Mouse (Mus musculus): Measurements from ENCODE around the gene Foxk1.
A peak's percentile ranks its signal among the peaks of the same experiment; 100 is the strongest.

Gene Foxk1

DNA sequence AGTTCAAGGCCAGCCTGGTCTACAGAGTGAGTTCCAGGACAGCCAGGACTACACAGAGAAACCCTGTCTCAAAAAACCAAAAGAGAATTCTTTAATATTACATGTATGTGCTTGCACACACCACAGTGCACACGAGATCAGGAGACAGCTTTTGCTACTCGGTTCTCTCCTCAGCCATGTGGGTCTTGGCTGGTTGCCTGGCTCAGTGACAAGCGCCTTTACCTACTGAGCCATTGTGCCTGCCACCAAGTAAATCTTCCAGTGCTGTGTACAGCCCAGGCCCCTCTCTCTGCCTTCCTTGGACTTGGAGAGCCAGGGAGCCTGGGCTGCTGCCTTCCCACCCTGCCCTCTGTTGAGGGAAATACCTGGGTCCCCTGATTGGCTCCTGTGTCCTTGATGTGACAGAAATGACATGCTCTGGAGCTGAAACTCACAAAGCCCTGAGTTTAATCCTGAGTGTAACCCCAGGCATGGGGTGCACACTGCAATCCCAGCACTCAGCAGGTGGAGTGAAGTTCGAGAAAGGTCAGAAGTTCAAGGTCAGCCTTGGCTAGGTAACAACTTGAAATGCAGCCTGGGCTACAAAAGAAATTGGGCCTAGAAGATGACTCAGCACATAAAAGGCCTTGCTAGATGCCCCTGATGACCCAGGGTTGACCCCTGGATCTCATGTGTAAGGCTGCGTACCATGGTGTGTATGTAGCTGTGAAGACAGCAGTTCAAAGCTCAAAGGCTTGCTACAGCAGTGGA is 76.7 kb downstream of the Foxk1 start:
- no peak for DNase-seq (ENCODE audit: low spot score in 2 of 2)

DNA sequence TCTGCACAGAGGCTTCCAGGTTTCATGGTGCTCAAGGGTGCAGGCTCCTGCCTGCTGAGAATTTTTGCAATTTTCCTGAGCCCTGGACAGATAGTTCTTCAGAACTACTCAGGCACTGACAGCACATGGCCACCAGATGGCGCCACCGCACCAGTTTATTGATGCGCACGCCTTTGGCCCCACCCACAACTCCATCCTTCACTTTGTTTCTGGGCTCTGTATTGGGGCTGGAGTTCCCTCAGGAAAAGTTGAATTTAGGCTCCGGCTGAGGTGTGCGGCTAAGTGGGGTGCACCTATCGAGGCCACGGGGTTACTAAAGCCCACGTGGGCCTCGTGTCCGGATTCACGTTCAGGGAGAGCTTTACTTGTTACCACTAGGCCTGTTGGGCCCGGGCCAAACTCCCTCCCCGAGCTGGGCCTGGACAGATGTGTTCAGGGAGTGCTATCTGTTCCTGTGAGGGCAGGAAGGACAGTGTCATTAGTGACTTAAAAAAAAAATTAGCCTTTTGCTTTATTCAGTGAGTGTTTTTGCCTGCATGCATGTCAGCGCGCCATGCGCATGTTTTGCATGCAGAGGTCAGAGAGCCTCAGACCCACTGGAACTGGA is 77.6 kb downstream of the Foxk1 start:
- DNase-seq (ENCODE audit: low spot score in 2 of 2), result peak; percentile 72 to 79

DNA sequence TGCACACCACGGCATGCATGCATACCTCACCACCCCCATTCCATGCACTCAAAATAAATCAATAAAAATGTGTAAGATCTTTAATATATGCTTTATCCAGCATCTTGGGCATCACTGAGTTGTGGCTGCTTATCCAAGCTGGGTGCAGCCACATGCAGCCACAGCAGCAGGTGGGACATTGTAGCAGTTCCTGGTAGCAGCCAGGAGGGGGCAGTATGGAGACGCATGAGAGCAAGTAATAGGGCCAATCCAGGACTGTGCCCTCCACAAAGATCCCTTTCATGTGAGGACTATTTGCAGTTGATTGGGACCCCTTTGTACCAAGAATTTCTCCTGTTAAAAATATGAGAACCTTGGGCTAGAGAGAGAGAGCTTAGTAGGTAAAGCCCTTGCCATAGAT is 81.2 kb downstream of the Foxk1 start:
- no peak for DNase-seq (ENCODE audit: low spot score in 2 of 2)

DNA sequence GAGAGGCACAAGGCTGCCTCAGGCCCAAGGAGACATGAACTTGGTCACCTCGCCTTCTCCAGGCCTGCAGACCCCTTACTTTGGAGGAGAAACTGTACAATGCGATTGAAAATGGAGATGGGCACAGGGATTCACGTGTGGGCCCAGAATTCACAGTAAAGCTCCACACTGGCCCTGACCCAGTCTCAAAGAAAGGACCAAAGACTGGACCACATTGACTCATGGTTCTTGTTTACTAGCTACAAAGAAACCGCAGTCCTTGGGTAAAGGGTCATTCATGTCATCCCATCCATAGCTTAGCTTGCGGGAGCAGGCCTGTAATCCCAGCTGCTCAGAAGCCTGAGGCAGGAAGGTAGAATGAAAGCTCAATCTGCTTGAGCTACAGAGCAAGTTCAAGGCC is 82.3 kb downstream of the Foxk1 start:
- DNase-seq (ENCODE audit: low spot score in 2 of 2), result no peak

DNA sequence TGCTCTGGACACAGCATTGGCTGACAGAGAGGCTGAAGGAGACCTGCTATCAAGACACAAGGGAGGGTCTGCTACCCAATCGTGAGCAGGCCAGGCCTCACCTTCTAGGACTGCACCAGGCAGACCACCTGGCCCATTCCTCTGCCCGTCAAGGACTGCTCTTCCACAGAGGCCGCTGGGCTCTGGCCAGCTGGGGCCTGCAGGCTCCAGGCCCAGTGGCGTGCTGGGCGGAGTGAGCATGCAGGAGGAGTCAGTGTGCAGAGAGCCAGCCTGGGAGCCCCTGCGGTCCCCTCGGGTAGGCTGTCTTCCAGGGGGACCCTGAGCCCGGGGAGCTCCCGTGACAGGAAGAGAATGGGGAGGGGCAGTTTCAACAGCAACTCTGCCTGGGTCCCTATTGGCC is 85.4 kb downstream of the Foxk1 start:
- no peak for DNase-seq (ENCODE audit: low spot score in 2 of 2)

DNA sequence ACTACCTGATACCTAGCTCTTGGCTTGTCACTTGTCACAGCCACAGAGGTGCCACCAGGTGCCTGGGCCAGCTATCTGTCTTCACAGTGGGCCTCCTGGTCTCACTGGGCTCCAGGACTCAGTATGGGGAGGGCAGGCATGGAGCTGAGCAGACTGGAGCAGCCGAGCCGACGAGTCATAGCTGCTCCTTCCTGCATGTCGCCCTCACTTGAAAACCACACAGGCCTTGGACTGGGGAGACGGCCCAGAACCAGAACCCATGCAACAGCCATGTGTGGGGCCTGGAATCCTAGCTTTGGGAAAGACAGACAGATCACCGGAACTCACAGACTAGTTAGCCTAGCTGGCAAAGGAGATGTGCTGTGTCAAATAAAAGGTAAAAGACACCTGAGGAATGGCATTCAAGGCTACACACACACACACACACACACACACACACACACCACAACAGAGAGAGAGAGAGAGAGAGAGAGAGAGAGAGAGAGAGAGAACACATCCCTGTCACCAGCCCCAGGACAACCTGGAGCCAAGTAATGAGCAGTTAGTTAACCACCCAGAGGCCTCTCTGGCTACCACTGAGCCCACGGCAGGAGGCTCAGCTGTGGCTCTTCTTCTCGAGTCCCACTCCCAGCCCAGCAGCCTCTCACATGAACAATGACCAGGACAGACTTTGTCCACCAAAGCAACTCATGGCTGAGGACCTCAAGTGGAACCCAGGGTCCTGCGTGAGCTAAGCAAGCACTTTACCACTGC is 88.8 kb downstream of the Foxk1 start:
- no peak for DNase-seq (ENCODE audit: low spot score in 2 of 2)

DNA sequence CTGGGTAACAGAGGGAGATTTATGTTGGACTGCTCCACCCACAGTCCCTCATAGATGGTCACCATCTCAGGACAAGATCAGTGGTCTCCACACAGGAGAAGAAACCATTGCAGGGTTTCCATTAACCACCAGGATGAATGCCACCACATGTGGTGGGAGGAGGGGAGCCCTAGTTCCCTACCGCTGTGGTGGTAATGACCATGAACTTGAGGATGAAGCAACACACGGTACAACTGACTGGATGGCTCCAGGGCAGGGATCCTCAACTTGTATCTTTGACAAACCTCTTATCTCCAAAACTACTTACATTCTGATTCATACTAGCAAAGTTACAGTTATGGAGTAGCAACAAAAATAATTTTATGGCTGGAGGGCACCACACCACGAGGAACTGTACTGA is 92.0 kb downstream of the Foxk1 start:
- DNase-seq (ENCODE audit: low spot score in 2 of 2), result no peak

DNA sequence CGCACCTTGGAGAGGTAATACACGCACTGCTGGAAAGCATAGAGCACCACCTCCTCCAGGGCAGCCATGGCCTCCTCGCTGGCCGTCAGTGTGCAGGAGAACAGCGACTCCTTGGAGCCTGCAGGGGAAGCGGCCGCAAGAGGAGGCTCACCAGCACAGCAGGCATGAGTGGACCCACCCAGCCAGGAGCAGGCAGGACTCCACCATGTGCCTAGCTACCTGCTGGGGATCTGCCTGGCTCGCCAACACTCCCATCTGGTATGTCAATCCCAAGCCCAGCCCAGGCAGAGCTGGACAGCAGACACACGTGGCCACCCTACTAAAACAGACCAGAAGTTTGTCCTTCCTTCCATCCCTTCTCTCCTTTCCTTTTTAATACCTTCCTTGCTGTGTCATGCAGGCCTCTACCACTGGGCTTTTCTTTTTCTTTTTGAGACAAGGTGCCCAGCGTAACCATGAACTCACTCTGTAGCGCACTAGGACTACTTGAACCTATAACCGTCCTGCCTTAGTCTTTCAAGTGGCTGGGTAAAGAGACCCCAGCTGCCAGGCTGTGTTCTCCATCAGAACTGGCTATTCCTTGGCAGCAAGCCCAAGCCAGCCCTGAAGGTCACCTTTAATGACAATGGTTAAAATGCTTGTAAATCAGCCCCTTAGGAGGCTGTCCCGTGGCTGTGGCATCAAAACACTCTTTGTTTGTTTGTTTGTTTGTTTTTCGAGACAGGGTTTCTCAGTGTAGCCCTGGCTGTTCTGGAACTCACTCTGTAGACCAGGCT is 94.2 kb downstream of the Foxk1 start:
- no peak for DNase-seq (ENCODE audit: low spot score in 2 of 2)

DNA sequence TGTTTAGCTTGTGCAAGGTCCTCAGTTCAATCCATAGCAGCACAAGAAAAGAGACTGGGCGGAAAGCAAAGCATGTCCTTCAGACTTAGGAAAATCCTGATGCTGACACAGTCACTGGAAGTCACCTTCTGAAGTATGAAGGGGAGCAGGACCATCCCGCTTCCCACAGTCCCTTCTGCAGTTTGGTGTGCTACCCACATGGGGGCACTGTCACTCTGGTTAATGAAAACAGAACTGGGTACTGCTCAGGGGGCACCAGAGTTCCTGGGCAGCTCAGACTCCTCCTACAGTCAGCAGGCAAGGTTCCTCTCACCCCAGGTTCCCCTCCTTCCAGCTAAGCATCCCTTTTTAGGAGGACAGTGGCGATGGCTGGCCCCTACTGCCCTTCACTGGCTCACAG is 97.7 kb downstream of the Foxk1 start:
- no peak for DNase-seq (ENCODE audit: low spot score in 2 of 2)

DNA sequence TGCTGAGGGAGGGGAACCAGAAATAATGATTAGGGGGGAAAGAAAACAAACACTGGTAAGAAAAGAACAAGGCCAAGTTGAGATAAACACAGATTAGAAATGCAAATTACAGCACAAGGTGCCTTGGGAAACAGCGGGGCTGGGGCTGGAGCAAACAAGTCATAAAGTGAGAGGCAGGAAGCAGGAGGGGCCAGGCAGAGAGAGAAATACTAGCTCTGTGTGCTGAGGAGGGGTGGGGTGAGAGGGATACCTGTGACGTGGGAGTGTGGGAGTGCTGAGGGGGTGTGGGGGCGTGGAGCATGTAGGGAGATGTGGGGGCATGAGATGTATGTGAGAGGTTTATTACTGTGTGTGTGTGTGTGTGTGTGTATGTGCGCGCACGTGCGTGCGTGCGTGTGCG is 99.6 kb downstream of the Foxk1 start:
- DNase-seq (ENCODE audit: low spot score in 2 of 2), result no peak

DNA sequence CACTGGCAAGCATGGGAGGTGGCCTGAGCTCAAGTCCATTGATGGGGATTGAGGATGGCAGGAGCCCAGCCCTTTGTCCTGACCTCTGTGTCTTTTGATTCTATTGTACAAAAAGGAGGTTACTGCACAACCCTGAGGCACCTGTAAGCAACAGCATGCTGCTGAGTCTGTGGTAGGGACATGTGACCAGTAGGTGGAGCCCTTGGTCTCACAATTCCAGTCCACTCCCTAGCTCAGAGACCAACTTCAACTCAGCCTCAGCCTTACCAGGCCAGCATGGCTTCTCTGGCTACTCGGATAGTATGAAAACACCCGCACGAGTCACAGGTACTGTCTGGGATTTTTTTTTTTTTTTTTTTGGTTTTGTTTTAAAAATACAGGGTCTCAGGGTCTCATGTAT is 101.1 kb downstream of the Foxk1 start:
- peak; percentile 81 to 84 for DNase-seq (ENCODE audit: low spot score in 2 of 2)

DNA sequence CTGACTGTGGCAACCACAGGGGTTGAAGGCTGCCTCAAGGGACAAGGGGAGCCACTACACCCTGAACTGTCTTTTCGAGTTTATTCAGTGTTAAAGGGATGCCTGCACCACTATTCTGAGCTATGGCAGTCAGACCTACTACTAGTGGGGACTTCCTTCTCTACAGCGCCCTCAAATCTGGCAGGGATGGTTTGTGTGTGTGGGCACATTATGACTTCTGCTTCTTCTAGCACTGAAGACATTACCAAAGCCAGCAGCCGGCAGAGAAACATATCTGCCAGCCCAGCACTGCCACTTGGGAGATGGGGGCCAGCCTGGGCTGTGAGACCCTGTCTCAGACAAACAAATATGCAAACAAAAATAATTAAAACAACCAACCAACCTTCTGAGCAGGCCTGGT is 102.9 kb downstream of the Foxk1 start:
- no peak for DNase-seq (ENCODE audit: low spot score in 2 of 2)

DNA sequence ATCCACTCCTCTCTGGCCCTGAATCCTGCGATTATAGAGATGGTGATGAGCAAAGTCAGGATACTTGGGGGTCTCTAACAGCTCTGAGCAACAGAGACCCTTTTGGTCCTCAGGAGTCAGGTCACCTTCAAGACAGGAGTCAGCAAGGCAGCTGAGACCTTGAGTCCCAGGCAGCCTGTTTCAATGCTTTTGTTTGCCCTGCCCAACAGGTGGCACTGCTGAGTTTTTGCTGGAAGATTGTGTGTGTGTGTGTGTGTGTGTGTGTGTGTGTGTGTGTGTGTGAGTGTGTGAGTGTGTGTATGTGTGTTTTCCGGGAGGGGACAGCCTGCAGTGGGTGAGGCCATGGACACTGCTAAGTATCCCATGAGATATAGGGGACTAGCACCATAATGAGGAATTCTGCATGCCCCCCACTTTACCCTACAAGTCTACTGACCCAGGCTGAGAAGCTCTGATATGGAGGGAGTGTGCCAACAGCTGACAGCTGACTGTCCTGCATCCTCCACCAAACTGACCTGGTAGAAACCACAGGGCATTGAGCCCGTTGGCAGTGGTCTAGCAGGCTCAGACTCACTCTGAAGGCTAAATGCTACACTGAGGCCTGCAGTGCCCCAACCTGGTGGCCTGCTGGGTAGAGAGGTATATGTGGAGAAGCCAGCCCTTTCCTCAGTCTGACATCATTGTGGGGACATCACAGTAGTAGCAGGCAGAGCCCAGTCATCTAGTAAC is 104.6 kb downstream of the Foxk1 start:
- no peak for DNase-seq (ENCODE audit: low spot score in 2 of 2)

DNA sequence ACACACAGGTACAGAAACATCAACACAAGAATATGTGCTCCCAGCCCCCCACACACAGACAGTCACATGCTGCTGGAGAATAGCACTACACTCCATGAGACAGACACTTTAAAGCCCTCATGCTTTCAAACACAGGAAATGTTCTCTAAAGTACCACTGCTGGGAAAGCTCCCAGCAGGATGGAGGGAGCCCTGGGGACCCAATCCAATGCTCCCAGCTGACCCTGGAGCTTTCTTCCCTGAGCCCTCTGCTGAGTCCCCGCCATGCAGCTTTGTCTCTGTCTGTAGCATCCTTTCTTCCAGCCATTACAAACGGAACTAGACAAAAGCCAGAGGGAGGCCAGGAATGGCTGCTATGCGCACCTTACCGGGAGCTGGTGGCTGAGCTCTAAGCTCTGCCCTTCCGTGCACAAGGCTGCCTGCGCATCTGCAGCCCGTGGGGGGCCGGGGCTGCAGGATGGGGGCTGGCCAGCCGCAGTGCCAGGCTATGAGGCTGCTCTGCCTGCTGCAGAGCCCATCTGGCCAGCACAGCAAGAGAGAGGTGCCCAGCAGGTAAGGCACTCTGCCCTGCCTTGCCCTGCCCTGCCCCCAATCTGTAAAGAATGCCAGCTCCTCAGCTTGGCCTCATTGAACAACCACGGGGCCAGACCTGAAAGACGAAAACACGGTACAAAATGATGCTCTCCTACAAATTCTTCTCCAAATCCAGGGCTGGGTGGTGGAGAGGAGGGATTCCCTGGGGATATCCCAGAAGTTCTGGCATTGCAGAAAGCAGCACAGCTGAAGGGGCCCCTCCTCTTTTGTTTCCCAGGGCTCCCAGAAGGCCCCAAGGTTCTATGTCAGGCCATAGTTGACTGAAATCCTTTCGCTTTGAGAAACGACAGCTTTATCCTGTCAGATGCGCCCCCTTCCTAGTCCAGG is 108.1 kb downstream of the Foxk1 start:
- DNase-seq (ENCODE audit: low spot score in 2 of 2), result no peak

DNA sequence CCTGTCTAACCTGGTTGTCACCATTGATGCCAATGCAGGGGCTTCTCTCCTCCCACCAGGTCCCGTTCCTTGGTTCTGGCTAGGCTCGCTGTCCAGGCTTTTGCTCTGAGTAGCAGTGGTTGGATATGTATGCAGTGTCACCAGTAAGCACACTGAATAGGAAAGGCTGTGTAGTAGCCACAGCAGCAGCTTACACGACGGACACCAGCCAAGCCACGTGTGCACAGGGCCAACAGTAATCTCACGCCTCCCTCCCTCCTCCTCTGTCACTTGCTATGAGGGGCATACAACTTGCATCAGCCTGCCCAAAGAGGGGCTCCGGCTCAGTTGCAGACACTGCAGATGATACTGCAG is 108.7 kb downstream of the Foxk1 start:
- DNase-seq (ENCODE audit: low spot score in 2 of 2), result no peak
